Mouse (Mus musculus) E14TG2a.4 (cell line): ENCODE measurements around the gene Dnah9.

Experiments used
- H3K27me3 ChIP-seq: 2 replicates; pipeline ENCODE4 v1.6.1; 2014; ENCODE audit warnings: low read length, control low read depth; ENCODE audit not compliant: insufficient read depth
- H3K36me3 ChIP-seq: 2 replicates; pipeline ENCODE4 v1.6.1; 2014; ENCODE audit warnings: low read length, control low read depth; ENCODE audit not compliant: insufficient read depth
- H3K4me1 ChIP-seq: replicated peaks from 2 replicates; pipeline ENCODE4 v1.6.1; 2014; ENCODE audit warnings: low read depth, low read length, control low read depth
- H3K4me3 ChIP-seq: replicated peaks from 2 replicates; pipeline ENCODE4 v1.5.1; 2014; ENCODE audit warnings: mild to moderate bottlenecking, low read length
- H3K9me3 ChIP-seq: 2 replicates; pipeline ENCODE4 v1.6.1; 2014; ENCODE audit warnings: low read length, control low read depth
- CTCF ChIP-seq: conservative IDR thresholded peaks from 2 replicates; pipeline ENCODE4 v1.5.1; 2014; ENCODE audit warnings: low read length
- NANOG ChIP-seq: IDR thresholded peaks from 2 replicates; pipeline ENCODE4 v1.6.1; 2014; ENCODE audit warnings: borderline replicate concordance, low read length, mixed read lengths
- POU5F1 ChIP-seq: IDR thresholded peaks from 2 replicates; pipeline ENCODE4 v1.6.1; 2014; ENCODE audit warnings: low read length, borderline replicate concordance

Dnah9 gene

GRCm38 (mm10) chr11:65795896-65796295 is 372.5 kb downstream of the Dnah9 start:
- TF ChIP-seq CTCF: no peak
- no peak for TF ChIP-seq POU5F1
- no peak for TF ChIP-seq NANOG
- no peaks in the 10 kb centered on the region for H3K9me3 ChIP-seq
- peaks cover 2% of the 10 kb centered on the region; the same call in 1 of the 2 replicates for H3K27me3 ChIP-seq
- no peak overlapping the region for H3K4me3 ChIP-seq
- no peaks in the 10 kb centered on the region for H3K4me1 ChIP-seq
- H3K36me3 ChIP-seq: no peaks in the 10 kb centered on the region

- H3K9me3 ChIP-seq: no peaks in the 10 kb centered on the region
- TF ChIP-seq NANOG (no peak), CTCF (no peak)
- H3K36me3 ChIP-seq: no peaks in the 10 kb centered on the region
- no peak overlapping the region for H3K4me3 ChIP-seq
- H3K4me1 ChIP-seq: no peaks in the 10 kb centered on the region
- H3K27me3 ChIP-seq: peaks cover 2% of the 10 kb centered on the region; the same call in 1 of the 2 replicates
These were observed 373.7 kb downstream of the Dnah9 start for GRCm38 (mm10) chr11:65794428-65795219.

DNA sequence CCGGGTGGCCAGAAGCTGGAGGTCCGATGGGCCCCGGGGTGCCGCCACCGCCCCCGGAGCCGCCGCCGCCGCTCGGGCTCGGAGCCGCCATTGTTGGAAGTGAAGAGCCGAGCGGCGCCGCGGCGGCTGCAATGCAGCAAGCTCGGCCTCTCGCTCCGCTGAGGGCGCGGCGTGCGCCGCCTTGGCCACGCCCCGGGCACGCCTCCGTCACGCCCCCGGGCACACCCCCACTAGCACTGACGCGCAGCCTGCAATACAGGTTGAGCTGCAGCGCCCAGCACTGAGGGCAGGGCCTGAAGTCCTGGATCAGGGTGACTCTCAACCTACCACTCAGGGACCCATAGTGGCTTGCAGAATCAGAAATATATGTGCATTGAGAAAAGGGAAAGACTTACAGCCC is 380.2 kb downstream of the Dnah9 start, which contains the start of gene Map2k4:
Gene Map2k4 (minus strand): TSS at position 144 of the 400 bp plus-strand sequence.
- Histone ChIP-seq H3K9me3 (no peaks in the 10 kb centered on the region), H3K36me3 (no peaks in the 10 kb centered on the region), H3K27me3 (0 out of 2 replicates have a peak, but pooled peaks cover 2% of the 10 kb centered on the region), H3K4me3 (peak within 1 kb of the TSS; percentile 88), H3K4me1 (peaks cover 20% of the 10 kb centered on the region)
- TF ChIP-seq CTCF (no peak), POU5F1 (no peak), NANOG (no peak)

DNA sequence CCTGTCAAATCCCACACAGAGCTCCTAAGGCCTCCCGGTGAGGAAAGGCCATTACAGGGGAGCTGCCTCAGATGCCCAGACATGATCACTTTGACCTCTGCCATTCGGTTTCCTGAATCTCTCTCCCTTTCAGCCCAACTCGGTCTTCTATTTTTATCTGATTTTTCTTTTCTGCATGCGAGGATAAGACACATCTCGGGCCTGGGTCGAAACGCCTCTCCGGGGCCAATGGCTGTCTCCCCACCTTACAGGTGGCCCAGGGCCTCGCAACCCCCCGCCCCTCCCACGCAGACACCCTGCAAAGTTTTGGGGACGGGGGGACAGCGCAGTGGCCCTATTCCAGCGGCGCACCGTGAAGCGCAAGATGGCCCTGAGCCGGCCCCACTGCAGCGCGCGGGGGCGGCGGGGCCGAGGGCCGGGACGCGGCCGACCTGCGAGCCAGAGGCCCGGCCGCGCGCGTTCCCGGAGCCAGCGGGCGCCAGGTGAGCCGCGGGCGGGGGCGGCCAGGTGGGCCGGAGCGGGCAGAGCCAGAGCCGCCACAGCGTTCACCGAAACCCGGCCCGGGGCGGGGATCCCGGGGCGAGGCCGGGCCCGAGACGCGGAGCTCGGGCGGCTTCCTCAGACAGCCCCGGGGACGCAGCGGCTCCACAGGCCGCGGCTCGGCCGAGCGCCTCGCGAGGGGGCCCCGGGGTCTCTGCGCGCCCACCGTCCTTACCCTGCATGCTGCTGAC is 380.8 kb downstream of the Dnah9 start:
- Histone ChIP-seq H3K36me3 (no peaks in the 10 kb centered on the region), H3K27me3 (0 out of 2 replicates have a peak, but pooled peaks cover 2% of the 10 kb centered on the region), H3K9me3 (no peaks in the 10 kb centered on the region), H3K4me1 (peaks cover 20% of the 10 kb centered on the region), H3K4me3 (peak overlapping the region; percentile 88)
- TF ChIP-seq CTCF: no peak
- no peak for TF ChIP-seq NANOG
- no peak for TF ChIP-seq POU5F1

- no peaks in the 10 kb centered on the region for H3K27me3 ChIP-seq
- TF ChIP-seq CTCF (no peak), NANOG (no peak), POU5F1 (no peak)
- H3K9me3 ChIP-seq: no peaks in the 10 kb centered on the region
- peaks cover 20% of the 10 kb centered on the region for H3K4me1 ChIP-seq
- peaks cover 6% of the 10 kb centered on the region; the same call in 1 of the 2 replicates for H3K36me3 ChIP-seq
- H3K4me3 ChIP-seq: no peak overlapping the region
These were observed 382.2 kb downstream of the Dnah9 start for GRCm38 (mm10) chr11:65786160-65786559.

GRCm38 (mm10) chr11:65781596-65781995 is 386.8 kb downstream of the Dnah9 start:
- Histone ChIP-seq H3K27me3 (no peaks in the 10 kb centered on the region), H3K4me1 (peaks cover 8% of the 10 kb centered on the region), H3K36me3 (peaks cover 28% of the 10 kb centered on the region), H3K9me3 (no peaks in the 10 kb centered on the region), H3K4me3 (no peak overlapping the region)
- TF ChIP-seq CTCF (no peak), NANOG (no peak), POU5F1 (no peak)
